Mouse (Mus musculus) liver, adult (tissue): ENCODE measurements around the gene Bscl2.

Source experiments
- GATA4 ChIP-seq: IDR thresholded peaks from 2 replicates; pipeline ENCODE4 v1.6.1; 2014; ENCODE audit warnings: mild to moderate bottlenecking, low read length; ENCODE audit not compliant: insufficient replicate concordance

Bscl2 gene

DNA sequence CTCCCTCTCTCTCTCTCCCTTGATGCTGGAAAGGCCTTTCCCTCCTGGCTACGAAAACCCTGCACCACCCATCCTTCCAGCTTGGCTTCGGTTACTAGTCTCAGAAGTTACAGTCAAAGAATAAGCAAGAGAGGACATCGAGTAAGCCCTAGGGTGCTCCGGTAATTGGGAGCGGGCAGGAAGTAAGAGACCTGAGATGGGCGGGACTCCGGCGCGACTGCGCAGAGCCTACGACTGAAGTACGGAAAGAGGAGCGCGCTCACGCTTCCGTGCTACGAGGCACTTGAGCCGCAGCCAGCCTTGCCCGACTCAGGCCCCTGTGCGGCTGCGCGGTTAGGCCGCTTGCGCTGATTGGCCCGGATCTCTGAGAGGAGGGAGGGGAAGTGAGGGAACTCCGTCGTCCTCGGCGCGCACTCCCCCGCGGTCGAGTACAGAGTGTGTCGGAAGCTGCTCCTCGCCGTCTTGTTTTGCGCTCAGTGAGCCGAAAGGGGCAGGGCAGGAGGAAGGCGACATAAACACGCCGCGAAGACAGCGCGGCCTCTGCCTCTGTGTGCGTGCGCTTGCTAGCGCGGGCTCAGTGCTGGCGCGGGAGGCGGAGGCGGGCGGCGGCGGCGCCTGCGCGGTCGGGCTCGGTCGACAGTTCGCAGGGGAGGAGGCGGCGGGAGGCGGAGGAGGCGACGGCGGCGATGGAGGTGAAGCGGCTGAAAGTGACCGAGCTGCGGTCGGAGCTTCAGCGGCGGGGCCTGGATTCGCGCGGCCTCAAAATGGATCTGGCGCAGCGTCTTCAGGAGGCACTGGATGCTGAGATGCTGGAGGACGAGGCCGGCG is 17.5 kb upstream of the Bscl2 start, which contains the start of gene Hnrnpul2:
Gene Hnrnpul2, plus strand, starts transcription at position 415 of the 828 bp plus-strand sequence.
- no peak; the same call in 1 of the 2 replicates for TF ChIP-seq GATA4

DNA sequence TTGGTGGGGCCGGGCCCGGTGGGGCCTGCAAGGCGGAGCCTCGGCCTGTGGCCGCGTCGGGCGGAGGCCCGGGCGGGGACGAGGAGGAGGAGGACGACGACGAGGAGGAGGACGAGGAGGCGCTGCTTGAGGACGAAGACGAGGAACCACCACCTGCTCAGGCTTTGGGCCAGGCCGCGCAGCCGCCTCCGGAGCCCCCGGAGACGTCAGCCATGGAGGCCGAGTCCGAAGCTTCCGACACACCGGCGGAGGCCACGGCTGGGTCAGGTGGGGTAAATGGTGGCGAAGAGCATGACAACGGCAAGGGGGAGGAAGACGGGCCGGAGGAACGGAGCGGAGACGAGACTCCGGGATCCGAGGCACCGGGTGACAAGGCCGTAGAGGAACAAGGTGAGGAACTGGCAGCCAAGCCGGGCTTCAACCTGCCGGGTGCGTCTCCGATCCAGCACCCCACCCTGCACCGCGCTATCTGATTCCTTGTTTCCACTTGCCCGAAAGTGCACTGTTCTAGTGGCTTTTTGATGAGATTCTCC is 16.8 kb upstream of the Bscl2 start:
- TF ChIP-seq GATA4, result no peak

DNA sequence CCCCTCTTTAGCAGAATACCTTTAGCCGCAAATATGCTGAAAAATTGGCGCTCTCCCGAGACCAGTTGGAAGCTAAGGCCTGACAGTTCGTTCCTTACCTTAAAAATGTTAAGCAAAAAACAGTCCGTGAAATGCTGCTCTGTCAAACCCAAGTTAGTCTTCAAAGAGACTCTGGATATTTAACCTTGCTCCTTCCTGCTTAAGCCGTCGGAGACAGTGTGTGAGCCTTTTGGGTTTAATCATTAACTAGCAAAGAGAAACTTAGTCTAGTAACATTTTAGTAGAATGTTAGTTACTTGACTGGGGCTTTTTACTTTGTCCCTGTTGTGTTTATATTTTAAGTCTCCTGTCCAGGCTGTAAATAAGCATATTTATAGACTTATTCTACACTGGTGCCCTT is 16.1 kb upstream of the Bscl2 start:
- no peak for TF ChIP-seq GATA4

DNA sequence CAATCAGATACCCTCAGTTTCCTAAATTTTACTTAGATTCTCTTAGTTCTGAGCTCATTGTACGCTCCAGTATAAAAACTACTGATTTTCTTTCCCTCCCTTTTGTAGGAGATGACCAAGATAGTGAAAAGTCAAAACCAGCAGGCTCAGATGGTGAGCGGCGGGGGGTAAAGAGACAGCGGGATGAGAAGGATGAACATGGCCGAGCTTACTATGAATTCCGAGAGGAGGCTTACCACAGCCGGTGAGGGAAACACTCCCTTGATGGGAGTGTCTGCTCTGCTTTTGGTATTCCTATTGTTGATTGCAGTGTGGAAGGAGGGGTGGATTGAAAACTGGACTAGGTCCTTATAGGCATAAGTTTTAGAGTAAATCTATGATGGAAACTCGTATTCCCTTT is 14.6 kb upstream of the Bscl2 start:
- no peak for TF ChIP-seq GATA4

DNA sequence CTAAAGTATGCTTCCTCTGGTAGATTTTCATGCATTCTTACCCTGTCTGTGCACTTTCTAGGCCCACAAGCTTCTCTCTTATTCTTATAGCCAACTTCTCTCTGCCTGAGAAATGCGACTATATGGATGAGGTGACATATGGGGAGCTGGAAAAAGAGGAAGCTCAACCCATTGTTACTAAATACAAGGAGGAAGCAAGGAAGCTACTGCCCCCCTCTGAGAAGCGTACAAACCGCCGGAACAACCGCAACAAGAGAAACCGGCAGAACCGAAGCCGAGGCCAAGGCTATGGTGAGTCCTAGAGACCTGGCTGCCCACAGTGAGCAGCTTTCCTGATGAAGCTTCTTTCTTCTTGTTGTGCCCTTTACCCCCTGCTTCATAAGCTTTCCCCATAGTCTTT is 7.6 kb upstream of the Bscl2 start, which contains the start of gene AC129217.1:
Gene AC129217.1, plus strand, starts transcription at position 114 of the 400 bp plus-strand sequence.
- no peak for TF ChIP-seq GATA4

DNA sequence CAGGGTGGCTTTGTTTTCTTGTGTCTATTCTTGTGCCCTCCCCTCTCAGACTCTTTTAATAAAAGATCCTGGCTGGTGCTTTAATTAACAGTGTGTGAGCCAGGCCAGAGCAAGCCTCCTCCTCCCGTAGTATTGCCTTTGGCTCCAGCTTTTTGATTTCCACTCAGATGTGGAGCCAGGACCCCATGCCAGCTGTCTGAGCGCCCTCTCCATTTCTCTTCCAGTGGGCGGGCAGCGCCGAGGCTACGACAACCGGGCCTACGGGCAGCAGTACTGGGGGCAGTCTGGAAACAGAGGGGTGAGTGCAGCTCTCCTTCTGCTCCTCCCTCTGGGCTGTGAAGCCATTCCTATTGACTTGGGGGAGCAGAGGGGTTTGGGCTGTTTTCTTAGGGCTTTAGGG is 6.6 kb upstream of the Bscl2 start:
- no peak for TF ChIP-seq GATA4

DNA sequence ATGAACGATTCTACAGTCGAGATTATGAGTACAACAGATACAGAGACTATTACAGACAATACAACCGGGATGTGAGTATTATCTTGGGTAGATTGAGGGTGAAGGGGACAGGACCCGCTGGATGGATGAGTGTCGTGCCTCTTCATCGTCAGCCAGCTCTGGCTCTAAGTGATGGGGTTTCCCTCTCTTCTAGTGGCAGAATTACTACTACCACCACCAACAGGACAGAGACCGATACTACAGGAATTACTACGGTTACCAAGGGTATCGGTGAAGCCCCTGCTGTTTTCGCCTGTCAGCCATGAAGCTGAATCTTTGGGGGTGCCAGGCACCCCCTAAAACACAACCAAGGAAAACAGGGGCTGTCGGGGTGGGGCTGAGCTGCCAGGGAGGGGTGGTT is 6.0 kb upstream of the Bscl2 start:
- TF ChIP-seq GATA4, result no peak

DNA sequence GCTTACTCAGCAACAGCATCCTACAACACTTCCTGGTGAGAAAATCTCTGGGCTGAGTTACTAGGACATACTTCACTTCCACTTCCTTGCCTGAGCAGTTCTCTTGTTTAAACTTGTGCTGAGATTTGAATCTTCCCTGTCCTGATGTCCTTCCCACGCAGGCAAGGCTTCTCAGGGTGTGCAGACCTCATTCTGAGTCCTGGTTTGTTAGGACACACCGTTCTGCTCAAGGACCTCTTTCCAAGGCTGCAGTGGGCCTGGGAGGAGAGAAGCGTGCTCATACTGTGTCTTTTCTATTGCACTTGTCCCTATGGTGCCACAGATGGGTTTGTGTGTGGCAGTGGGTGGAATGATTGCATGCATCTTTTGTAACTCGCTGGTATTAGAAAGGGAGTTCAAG is 4.3 kb upstream of the Bscl2 start:
- no peak for TF ChIP-seq GATA4

DNA sequence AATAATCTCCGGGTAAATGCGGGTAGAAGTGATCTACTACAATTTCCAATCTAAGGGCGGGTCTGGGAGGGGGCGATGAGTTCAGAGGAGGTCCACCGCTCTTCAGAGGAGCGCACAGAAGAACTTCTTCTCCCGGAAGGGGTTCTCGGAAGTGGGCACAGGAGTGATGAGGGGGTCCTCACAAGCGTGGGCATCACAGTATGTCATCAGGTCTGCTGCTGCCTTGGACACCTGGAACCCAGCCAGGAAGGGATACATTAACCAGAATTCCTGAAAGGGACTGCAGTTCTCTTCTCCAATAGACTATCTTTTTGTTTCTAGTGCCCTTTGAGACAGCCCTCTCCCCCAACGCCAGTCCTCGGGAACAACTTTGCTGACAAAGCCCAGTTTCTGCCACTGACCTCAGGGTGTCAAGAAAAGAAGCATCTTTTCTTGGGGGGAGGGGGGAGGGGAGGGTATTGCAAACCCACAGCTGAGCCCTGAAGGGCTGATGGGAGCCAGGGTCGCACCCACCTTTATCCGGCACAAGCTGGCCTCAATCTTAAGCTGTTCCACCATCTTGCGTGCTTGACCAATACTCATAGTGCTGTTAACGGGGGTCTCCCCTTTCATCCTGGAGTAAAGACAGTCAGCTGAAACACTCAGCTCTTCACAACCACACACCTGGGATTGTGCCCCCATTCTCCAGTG is 919 bp downstream of the Bscl2 start:
- TF ChIP-seq GATA4, result no peak

DNA sequence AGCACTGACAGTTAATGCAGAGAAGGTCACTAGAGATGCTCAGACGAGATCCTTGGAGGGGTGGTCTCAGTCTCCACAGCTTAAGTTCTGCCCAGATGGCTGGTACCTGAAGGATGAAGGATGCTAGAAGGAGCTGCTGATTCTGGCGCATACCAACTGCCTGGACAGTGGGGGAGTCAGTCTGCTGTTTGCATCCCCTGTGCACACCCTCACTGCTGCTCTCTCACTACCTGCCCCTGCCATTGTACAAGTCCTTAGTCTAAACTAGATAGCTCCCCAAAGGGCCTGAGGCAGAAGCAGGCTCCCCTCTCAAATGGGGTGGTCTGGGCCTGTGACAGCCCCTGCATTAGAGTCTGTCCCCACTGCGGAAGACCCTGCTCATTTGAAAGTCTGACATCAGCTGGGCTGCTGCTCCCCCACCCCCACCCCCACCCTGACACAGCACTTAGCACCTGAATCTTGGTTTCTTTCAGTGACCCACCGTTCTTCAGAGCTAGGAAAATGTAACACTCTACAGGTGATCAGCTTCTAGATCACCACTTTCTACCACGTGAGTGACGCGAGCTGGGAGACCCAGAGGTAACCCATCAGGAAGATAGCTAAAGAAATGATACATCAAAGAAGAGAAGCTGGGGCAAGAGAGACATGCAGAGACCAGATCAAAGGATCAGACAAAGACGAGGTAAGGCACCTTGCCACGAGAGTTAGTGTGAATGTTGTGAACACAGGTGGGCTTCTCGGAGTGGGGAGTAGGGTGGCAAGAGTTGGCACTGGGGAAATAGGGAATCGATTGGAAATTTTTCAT is 2.0 kb downstream of the Bscl2 start, which contains the start of gene Gng3:
Gene Gng3, minus strand, starts transcription at position 92 of the 805 bp plus-strand sequence.
- TF ChIP-seq GATA4, result no peak

DNA sequence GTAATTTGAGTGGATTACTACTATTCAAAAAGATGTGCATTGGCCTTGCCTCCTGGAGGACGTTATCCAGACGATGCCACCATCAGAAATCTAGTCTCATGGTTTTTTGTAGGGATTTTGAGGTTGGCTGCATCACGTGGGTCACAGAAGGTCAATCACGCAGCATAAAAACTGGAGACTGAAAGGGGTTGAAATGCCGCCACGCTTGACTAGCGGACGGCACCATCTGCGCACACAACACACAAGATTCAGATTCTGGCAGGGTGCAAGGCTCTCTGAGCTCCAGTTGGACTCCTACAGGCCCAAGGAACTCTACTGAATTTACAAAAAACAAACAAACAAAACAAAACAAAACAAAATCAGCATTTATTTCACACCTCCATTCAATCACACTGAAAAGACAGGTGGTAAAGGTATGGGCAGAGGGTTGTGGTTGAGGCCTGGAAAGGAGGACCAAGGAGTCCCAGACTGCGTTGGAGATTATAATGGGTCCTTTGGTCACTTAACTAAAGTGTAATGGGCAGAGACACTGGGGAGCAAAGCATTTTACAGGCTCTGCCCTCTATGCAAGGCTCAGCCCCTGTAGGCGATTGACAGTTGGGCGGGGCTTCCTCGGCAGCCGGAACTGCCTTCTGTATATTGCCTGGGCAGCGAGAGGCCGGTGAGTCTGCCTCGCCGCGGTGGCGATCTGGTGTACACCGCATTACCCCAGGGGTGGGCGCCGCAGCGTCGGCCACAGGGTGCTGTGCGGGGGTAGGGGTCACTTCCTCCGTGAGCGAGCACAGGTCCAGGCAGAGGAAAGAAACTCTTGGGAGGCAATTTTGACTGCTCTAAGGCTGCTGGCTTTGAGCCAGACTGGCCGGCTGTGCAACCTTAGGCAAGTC is 2.9 kb downstream of the Bscl2 start:
- no peak for TF ChIP-seq GATA4

DNA sequence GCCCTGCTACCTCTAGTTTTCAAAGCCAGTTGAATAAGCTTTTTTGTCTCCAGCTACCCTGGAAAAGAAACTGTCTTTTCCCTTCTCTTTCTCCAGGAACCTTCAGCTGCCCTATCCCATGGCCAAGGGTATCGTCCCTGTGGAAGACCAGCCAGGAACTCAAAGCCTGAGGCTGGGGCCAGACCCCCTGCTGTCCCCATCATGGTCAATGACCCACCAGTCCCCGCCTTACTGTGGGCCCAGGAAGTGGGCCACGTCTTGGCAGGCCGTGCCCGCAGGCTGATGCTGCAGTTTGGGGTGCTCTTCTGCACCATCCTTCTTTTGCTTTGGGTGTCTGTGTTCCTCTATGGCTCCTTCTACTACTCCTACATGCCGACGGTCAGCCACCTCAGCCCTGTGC is 3.7 kb downstream of the Bscl2 start:
- no peak for TF ChIP-seq GATA4

DNA sequence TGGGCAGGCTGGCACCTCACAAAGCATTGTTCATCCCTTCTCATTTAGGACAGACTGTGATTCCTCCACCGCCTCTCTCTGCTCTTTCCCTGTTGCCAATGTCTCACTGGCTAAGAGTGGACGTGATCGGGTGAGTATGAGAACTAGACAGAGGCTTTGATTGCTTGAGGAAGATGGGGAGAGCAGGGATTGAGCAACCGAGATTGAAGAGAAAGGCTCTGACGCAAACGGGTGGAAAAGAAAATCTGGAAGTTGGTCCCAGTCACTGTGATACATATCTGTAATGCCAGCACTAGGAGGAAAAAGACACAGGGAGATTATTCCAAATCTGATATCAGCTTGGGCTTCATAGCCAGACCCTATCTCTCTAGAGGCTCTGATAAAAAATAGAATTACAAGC is 5.7 kb downstream of the Bscl2 start:
- no peak for TF ChIP-seq GATA4
